Mouse (Mus musculus) G1E (cell line): ENCODE measurements at regions not wholly inside any gene's neighbourhood (a gene's known extent, or its start where the extent isn't known, plus 50 kb on each side); places are given as distances from the start of the nearest gene placed in this dataset.

ENCODE experiments used
- CTCF ChIP-seq: IDR thresholded peaks from 2 replicates; pipeline ENCODE4 v1.5.1; 2012; ENCODE audit warnings: low read depth, low read length, inconsistent platforms, mixed read lengths
- TAL1 ChIP-seq: conservative IDR thresholded peaks from 2 replicates; pipeline ENCODE4 v1.6.1; 2012; ENCODE audit warnings: low read depth, low read length, inconsistent platforms, mixed read lengths

GRCm38 (mm10) chr16:76438093-76438883, 64.7 kb upstream of the Nrip1 start:
- TF ChIP-seq TAL1, result no peak
- TF ChIP-seq CTCF, result no peak
